Mouse (Mus musculus) megakaryocyte-erythroid progenitor cell, adult 5-6 weeks (primary cell): ENCODE data around the gene Blnk. TPM values are rescaled to one million over a fixed set of nuclear protein-coding genes. Genes with fewer than 3 reads are reported as not detected.

ENCODE experiments used
- ATAC-seq: replicated peaks from 2 replicates; pipeline ENCODE4 v1.8.0; 2016; ENCODE audit warnings: mild to moderate bottlenecking, inconsistent platforms; ENCODE audit not compliant: severe bottlenecking, poor library complexity, low FRiP score, low TSS enrichment
- total RNA-seq, 2 experiments: library from RNA; stranded (forward) in 1 of 2; stranded (reverse) in 1 of 2; fragments of 200-1000, 215-1000 nt in 1 of 2; fragments of >200 nt in 1 of 2; fragmentation: Nextera tagmentation in 1 of 2; gene quantifications; 2 replicates each; pipeline ENCODE4 v1.2.3; 2014 to 2017

The Blnk gene
- total RNA-seq (2014; fragmentation: Nextera tagmentation) (0.89 and 26.4 TPM in 2 replicates), total RNA-seq (2017) (0.65 and 0.75 TPM in 2 replicates)

DNA sequence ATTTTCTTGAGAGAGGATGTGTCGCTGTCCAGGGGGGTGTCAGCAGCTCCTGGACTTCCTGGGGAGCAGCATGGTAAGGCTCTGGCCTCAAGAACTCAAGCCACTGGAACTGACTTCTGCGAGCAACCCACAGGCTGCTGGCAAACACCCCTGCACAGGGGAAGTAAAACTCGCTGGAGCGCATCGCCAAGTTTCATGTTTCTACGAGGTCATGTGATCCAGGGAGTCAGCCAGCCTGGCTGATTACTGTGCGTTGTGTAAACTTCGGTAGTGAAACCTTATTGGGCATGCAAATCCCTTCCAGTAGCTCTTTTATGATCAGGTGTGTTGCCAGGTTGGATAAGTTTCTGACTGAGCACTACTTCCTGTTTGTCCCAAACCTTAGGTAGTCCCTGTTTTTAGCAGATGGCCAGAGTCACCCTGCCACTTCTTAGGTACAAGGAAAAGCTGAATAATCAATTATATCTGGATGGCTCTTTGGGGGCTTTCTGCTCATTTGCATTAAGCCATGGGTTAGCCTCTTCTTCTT, at the start of gene Blnk:
Gene Blnk (minus strand): TSS at position 479 of the 529 bp plus-strand sequence.
- ATAC-seq, result peak; percentile 66

- ATAC-seq, result 0 out of 2 replicates have a peak, but pooled peaks have one; percentile 22
Observed at GRCm38 (mm10) chr19:41039110-41039509, 44.8 kb upstream of the Blnk start.

GRCm38 (mm10) chr19:41035809-41036551, 41.6 kb upstream of the Blnk start:
- ATAC-seq, result no peak

DNA sequence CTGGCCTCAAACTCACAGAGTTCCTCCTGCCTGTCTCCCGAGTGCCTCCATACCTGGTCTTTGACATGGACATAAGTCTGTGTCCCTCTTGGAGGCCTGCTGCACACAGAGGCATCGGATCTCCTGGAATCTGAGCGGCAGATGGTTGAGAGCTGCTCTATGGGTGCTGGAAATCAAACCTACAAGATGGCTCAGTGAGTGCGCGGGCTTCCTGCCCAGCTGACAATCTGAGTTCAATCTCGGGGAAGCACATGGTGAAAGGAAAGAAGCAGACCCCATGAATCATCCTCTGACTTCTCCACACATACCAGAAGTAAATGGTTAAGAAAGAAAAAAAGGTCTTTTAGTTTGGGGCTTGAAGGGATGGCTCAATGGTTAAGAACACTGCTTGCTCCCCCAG, 37.5 kb upstream of the Blnk start:
- ATAC-seq, result no peak

GRCm38 (mm10) chr19:41031009-41031408, 36.7 kb upstream of the Blnk start:
- peak; percentile 63 for ATAC-seq

GRCm38 (mm10) chr19:41030161-41030560, 35.8 kb upstream of the Blnk start:
- ATAC-seq, result no peak

DNA sequence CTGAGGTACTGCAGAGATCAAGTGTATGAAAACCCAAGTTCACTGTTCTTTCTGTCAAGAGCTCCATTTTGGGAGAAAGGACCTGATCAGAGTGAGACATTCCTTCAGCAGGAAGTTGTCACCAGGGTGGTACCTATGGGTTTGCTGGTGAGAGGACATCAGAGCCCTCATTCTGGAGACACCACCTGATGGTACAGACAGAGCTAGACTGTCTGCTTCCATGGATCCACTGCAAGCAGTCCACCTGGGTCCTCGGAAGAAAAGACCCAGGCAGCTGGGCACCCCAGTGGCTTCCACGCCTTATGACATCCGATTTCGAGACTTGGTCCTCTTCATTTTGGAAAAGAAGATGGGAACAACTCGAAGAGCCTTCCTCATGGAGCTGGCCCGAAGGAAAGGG, 34.9 kb upstream of the Blnk start, which contains the start of gene Dntt:
Gene Dntt (plus strand): TSS at position 57 of the 400 bp plus-strand sequence.
- ATAC-seq, result no peak

- no peak for ATAC-seq
Observed at GRCm38 (mm10) chr19:41027601-41028000, 33.3 kb upstream of the Blnk start.

- ATAC-seq, result no peak
Observed at GRCm38 (mm10) chr19:41027024-41027423, 32.7 kb upstream of the Blnk start.

- ATAC-seq, result no peak
Observed at GRCm38 (mm10) chr19:41026551-41026950, 32.2 kb upstream of the Blnk start.

- peak; percentile 46 for ATAC-seq
Observed at GRCm38 (mm10) chr19:41022244-41022643, 27.9 kb upstream of the Blnk start.

GRCm38 (mm10) chr19:41020537-41020936, 26.2 kb upstream of the Blnk start:
- no peak for ATAC-seq

GRCm38 (mm10) chr19:41019164-41019675, 24.9 kb upstream of the Blnk start:
- ATAC-seq, result no peak

DNA sequence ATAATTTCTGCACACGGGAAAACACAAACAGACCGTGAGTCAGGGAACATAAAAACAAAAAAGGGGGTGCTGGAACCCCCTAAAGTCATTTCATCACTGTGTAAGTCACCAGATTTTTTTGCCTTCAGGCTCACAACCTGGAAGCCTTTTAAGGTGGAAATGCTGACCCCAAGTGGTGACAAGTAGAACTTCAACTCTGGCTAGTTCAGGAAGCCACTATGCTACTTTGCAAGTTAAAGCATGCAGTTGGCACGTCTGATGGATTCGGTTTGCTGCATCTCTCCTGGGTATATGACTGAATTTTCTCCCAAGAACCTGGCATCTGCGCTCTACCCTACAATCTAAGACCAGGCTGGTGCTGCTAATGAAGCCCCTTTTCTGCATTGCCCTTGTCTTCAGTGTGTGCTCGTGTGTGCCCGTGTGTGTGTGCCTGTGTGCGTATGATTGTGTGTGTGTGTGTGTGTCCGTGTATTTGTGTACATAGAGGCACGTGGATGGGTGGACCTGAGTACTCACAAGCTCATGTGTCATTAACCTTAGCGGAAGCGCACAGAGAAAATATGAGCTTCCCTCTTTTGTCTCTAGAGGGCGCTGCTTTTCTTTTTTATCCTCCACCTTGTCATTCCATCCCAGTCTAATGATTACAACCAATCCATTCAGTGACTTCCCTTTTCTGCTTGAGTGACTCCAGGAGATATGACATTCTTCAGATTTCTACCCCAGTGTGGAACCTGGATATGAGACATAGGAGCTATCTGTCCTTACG, 21.8 kb upstream of the Blnk start:
- ATAC-seq, result peak; percentile 82

GRCm38 (mm10) chr19:41014003-41014402, 19.7 kb upstream of the Blnk start:
- no peak for ATAC-seq

- no peak for ATAC-seq
Observed at GRCm38 (mm10) chr19:41013591-41013990, 19.3 kb upstream of the Blnk start.

- ATAC-seq, result no peak
Observed at GRCm38 (mm10) chr19:41011676-41012075, 17.3 kb upstream of the Blnk start.

DNA sequence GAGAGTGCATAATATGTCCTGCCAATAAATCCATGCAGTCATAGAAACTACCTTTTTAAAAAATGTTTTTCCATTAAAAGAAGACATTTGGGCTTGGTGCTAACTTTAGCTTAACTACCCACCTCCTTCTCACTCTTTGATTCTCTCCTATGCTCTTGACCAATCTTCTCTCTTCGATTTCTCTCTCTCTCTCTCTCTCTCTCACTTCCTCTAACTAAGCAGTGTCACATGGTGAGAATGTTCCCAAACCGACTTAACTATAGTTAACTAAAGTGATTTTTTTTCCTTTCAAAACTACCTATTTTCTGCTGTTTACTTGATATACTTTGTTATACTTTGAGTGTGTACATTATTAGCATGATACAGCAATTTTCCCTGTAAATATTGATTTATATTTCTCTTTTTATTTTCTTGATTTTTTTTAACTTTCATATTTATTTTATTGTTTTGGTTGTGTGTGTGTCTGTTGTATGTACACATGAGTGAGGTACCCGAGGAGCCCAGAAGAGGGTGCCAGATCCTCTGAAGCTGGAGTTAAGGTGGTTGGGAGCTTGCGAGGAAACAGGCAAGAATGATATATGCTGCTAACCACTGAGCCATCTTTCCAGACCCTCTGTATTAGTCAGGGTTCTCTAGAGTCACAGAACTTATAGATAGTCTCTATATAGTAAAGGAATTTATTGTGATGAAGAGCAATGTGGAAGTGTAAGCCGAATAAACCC, 14.5 kb upstream of the Blnk start:
- no peak for ATAC-seq

DNA sequence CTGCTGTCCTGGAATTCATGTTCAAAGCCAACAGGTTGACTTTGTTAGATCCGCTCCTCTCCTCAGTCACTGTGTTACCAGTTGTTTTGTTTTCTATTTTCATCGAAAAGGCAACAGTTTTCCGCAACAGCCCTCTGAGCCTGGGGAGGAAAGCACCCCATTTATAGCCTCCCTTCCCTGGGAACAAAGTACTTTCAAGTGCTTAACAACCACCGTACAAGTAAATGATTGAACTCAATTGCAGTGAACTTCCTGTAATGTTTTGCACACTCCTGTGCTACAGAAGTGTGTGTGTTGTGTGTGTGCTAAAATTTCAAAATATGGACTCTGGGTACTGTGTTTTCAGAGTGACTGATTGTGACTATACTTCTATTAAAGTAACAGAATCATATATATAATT, 13.4 kb upstream of the Blnk start:
- ATAC-seq, result no peak

GRCm38 (mm10) chr19:41007326-41007725, 13.0 kb upstream of the Blnk start:
- no peak for ATAC-seq
